In genomic region chr9:59567111-59567510, GRCm38 (mm10) we compare ENCODE assay signal across 9 mouse cellular contexts. TPM values are rescaled to one million over a fixed set of nuclear protein-coding genes. Genes with fewer than 3 reads are reported as not detected.
DNase-seq lines count a peak whose midpoint lies in the region; ATAC-seq lines count a peak whose summit lies in the region.
"Had no signal": no experiment of that assay in that cellular context is flagged by ENCODE, and none has a peak within 500 bp of the region (broad histone marks: within the 10 kb centered on the region; RNA-seq: fewer than 3 reads in every experiment).

No protein-coding gene starts in this region.

- H3K9me3 ChIP-seq in embryonic facial prominence, embryonic 11.5 days (replicated peaks; ENCODE audit: control insufficient read depth, low read length) = no peaks in the 10 kb centered on the region

- 39% methylated on average over 6 of the region's 6 CpGs for WGBS in embryonic facial prominence, embryonic 11.5 days

- intact Hi-C loops in heart, postnatal 36 days (cut with DNase I) = loop anchor here (1.0 to 10.0 kb wide), 4 partner anchors 18 to 555 kb away; partner anchors contain the start of gene Bbs4

- no peak overlapping the region for H3K4me3 ChIP-seq in embryonic facial prominence, embryonic 11.5 days (ENCODE audit: low read depth, low read length)

- no peak overlapping the region for H3K9ac ChIP-seq in embryonic facial prominence, embryonic 11.5 days (replicated peaks; ENCODE audit: low read length)

- no peak for ATAC-seq in embryonic facial prominence, embryonic 11.5 days (replicated peaks; ENCODE audit: insufficient number of reproducible peaks, low FRiP score, low TSS enrichment, low read depth)
- peak; percentile 93 for ATAC-seq in megakaryocyte, adult 5-6 weeks (ENCODE audit: poor library complexity, severe bottlenecking)

- no peaks in the 10 kb centered on the region for H3K4me1 ChIP-seq in embryonic facial prominence, embryonic 11.5 days (ENCODE audit: control insufficient read depth, insufficient read depth, low read length)

- DNase-seq in gastrocnemius, adult 18-20 months (ENCODE audit: low spot score) = peak; percentile 57
- DNase-seq in gastrocnemius, postnatal 25 days = no peak
- DNase-seq in adrenal gland, adult 8-10 months = peak; percentile 33
- DNase-seq in embryonic facial prominence, embryonic 11.5 days (ENCODE audit: low spot score) = peak; percentile 72
- DNase-seq in heart, postnatal 36 days = peak; percentile 50 to 59
- peak; percentile 67 to 80 for DNase-seq in layer of hippocampus, postnatal 10 days (ENCODE audit: low spot score in 2 of 2)
- DNase-seq in right cerebral cortex, postnatal 10 days (ENCODE audit: low spot score in 2 of 2) = peak; percentile 69 to 80

- peaks cover under 1% of the 10 kb centered on the region; the same call in 1 of the 2 replicates for H3K36me3 ChIP-seq in embryonic facial prominence, embryonic 11.5 days (replicated peaks; ENCODE audit: control insufficient read depth, insufficient read depth, low read depth, low read length)

- no peak overlapping the region for H3K4me2 ChIP-seq in embryonic facial prominence, embryonic 11.5 days (ENCODE audit: low read depth, low read length)

- H3K27me3 ChIP-seq in embryonic facial prominence, embryonic 11.5 days (ENCODE audit: control insufficient read depth, insufficient read depth, low read length) = no peaks in the 10 kb centered on the region

- no peak overlapping the region for H3K27ac ChIP-seq in embryonic facial prominence, embryonic 11.5 days (replicated peaks; ENCODE audit: low read depth, low read length)
- H3K27ac ChIP-seq: macrophage had no signal

RNA-seq across cellular contexts. Expression of gene Celf6, which starts 10.6 kb away (rescaled TPM):
- total RNA-seq in gastrocnemius, adult 18-20 months (2021) = not detected
- total RNA-seq in gastrocnemius, postnatal 25 days (2021) = not detected
- total RNA-seq in adrenal gland, adult 8-10 months (2022) = 10 to 100 TPM in 2 of 4 experiments, 1 to 10 TPM in 2; 5.8 to 16.0 (median 9.7) TPM
- 1.2 and 1.7 TPM in 2 replicates for polyA plus RNA-seq in embryonic facial prominence, embryonic 11.5 days (2014; fragmentation: Nextera tagmentation; extraction: Ambion mirVana)
- not detected for total RNA-seq in heart, postnatal 36 days (2021)
- 10 to 100 TPM; 36.2 to 36.4 TPM for total RNA-seq in layer of hippocampus, postnatal 10 days (2021)
- total RNA-seq in megakaryocyte, adult 5-6 weeks (2015) = not detected in 2 replicates
- not detected in 2 replicates for total RNA-seq in megakaryocyte, adult 5-6 weeks (2017)
- polyA plus RNA-seq: macrophage had no signal

RNA-seq across cellular contexts. Expression of gene Tmem202, which starts 27.5 kb away (rescaled TPM):
- total RNA-seq in gastrocnemius, adult 18-20 months (2021) = under 1 TPM; 0.62 to 1.00 TPM
- total RNA-seq in gastrocnemius, postnatal 25 days (2021) = under 1 TPM in 1 of 2 experiments, not detected in 1; 0.94 TPM
- total RNA-seq in adrenal gland, adult 8-10 months (2022) = 1 to 10 TPM; 1.5 to 3.9 (median 3.5) TPM
- not detected in 2 replicates for polyA plus RNA-seq in embryonic facial prominence, embryonic 11.5 days (2014; fragmentation: Nextera tagmentation; extraction: Ambion mirVana)
- under 1 TPM; 0.28 to 0.57 TPM for total RNA-seq in heart, postnatal 36 days (2021)
- 1 to 10 TPM; 1.6 to 1.7 TPM for total RNA-seq in layer of hippocampus, postnatal 10 days (2021)
- total RNA-seq in megakaryocyte, adult 5-6 weeks (2015) = 0.75 and 1.4 TPM in 2 replicates
- total RNA-seq in megakaryocyte, adult 5-6 weeks (2017) = 0.41 and 0.59 TPM in 2 replicates

RNA-seq across cellular contexts. Expression of gene Hexa, which starts 27.8 kb away (rescaled TPM):
- 10 to 100 TPM; 32.4 to 42.0 TPM for total RNA-seq in gastrocnemius, adult 18-20 months (2021)
- total RNA-seq in gastrocnemius, postnatal 25 days (2021) = 10 to 100 TPM; 21.6 to 29.0 TPM
- 100 to 1,000 TPM; 125 to 176 (median 142) TPM for total RNA-seq in adrenal gland, adult 8-10 months (2022)
- polyA plus RNA-seq in embryonic facial prominence, embryonic 11.5 days (2014; fragmentation: Nextera tagmentation; extraction: Ambion mirVana) = 49.4 and 64.0 TPM in 2 replicates
- total RNA-seq in heart, postnatal 36 days (2021) = 10 to 100 TPM; 43.9 to 47.0 TPM
- 10 to 100 TPM; 30.4 to 34.8 TPM for total RNA-seq in layer of hippocampus, postnatal 10 days (2021)
- 159 and 162 TPM in 2 replicates for total RNA-seq in megakaryocyte, adult 5-6 weeks (2015)
- total RNA-seq in megakaryocyte, adult 5-6 weeks (2017) = 252 and 269 TPM in 2 replicates

RNA-seq across cellular contexts. Expression of gene Parp6, which starts 50.0 kb away (rescaled TPM):
- 10 to 100 TPM; 24.2 to 24.7 TPM for total RNA-seq in gastrocnemius, adult 18-20 months (2021)
- 10 to 100 TPM; 18.6 to 20.3 TPM for total RNA-seq in gastrocnemius, postnatal 25 days (2021)
- 10 to 100 TPM; 25.3 to 39.9 (median 33.0) TPM for total RNA-seq in adrenal gland, adult 8-10 months (2022)
- polyA plus RNA-seq in embryonic facial prominence, embryonic 11.5 days (2014; fragmentation: Nextera tagmentation; extraction: Ambion mirVana) = 36.8 and 43.6 TPM in 2 replicates
- 10 to 100 TPM; 16.8 to 21.9 TPM for total RNA-seq in heart, postnatal 36 days (2021)
- 100 to 1,000 TPM; 177 to 180 TPM for total RNA-seq in layer of hippocampus, postnatal 10 days (2021)
- total RNA-seq in megakaryocyte, adult 5-6 weeks (2015) = 29.8 and 35.2 TPM in 2 replicates
- total RNA-seq in megakaryocyte, adult 5-6 weeks (2017) = 22.9 and 23.0 TPM in 2 replicates

Comparison
In these comparisons a context has a peak if more than half of its experiments do, and no peak if none do; other contexts are left out.
1. RNA of gene Celf6, which starts 10.6 kb away (total RNA-seq): 36.2 to 36.4 TPM in layer of hippocampus, postnatal 10 days and 5.8 to 16.0 TPM in adrenal gland, adult 8-10 months; not detected in heart, postnatal 36 days, not detected in gastrocnemius, adult 18-20 months, not detected in gastrocnemius, postnatal 25 days and not detected in megakaryocyte, adult 5-6 weeks; every median in the first group is over 4 times any median in the second.